Mouse (Mus musculus): ENCODE data around the gene Gm45716. TPM values are rescaled to one million over a fixed set of nuclear protein-coding genes. Genes with fewer than 3 reads are reported as not detected.

Gene Gm45716
- total RNA-seq, 2 experiments from 2014 or later = 4.0 to 4.8 TPM

- DNase-seq (ENCODE audit: low spot score in 2 of 2) = no peak
These were observed 58.1 kb downstream of the Gm45716 start for GRCm38 (mm10) chr11:90245630-90246029.

GRCm38 (mm10) chr11:90246676-90247075 lies 59.2 kb downstream of the Gm45716 start:
- intact Hi-C loops (cut with DNase I) = loop anchor here (5.0 kb wide), 1 partner anchor 391 kb away; the partner anchor contains the start of genes Cox11 and Stxbp4
- DNase-seq (ENCODE audit: low spot score in 2 of 2) = no peak

More at GRCm38 (mm10) chr11:90245630-90246029, 58.1 kb downstream of the Gm45716 start:
- intact Hi-C loops (cut with DNase I) = loop anchor here (5.0 kb wide), 1 partner anchor 392 kb away; the partner anchor contains the start of genes Cox11 and Stxbp4

- no peak for DNase-seq (ENCODE audit: low spot score in 2 of 2)
- intact Hi-C loops (cut with DNase I) = loop anchor here (2.0 to 5.0 kb wide), 2 partner anchors 35 to 390 kb away; partner anchors contain the start of genes Cox11 and Stxbp4
These were observed 60.3 kb downstream of the Gm45716 start for GRCm38 (mm10) chr11:90247793-90248192.

GRCm38 (mm10) chr11:90249025-90249650 lies 61.7 kb downstream of the Gm45716 start, which contains the start of gene Mmd:
TSS of gene Mmd (plus strand) at chr11:90249456.
- intact Hi-C loops (cut with DNase I) = loop anchor here (2.0 to 5.0 kb wide), 2 partner anchors 34 to 388 kb away; partner anchors contain the start of genes Cox11 and Stxbp4
- DNase-seq (ENCODE audit: low spot score in 2 of 2) = peak; percentile 98 to 99

GRCm38 (mm10) chr11:90249701-90250141 lies 62.2 kb downstream of the Gm45716 start:
- no peak for DNase-seq (ENCODE audit: low spot score in 2 of 2)
- intact Hi-C loops (cut with DNase I) = loop anchor here (2.0 to 5.0 kb wide), 4 partner anchors 33 to 388 kb away; partner anchors contain the start of genes Cox11 and Stxbp4

GRCm38 (mm10) chr11:90250189-90250588 lies 62.7 kb downstream of the Gm45716 start:
- intact Hi-C loops (cut with DNase I) = loop anchor here (5.0 kb wide), 2 partner anchors 68 to 137 kb away; no protein-coding TSS in a partner anchor
- DNase-seq (ENCODE audit: low spot score in 2 of 2) = no peak

- no peak for DNase-seq (ENCODE audit: low spot score in 2 of 2)
- intact Hi-C loops (cut with DNase I) = loop anchor here (5.0 kb wide), 2 partner anchors 68 to 137 kb away; no protein-coding TSS in a partner anchor
These were observed 63.2 kb downstream of the Gm45716 start for GRCm38 (mm10) chr11:90250730-90251129.

- intact Hi-C loops (cut with DNase I) = loop anchor here (5.0 kb wide), 2 partner anchors 70 to 135 kb away; no protein-coding TSS in a partner anchor
- no peak for DNase-seq (ENCODE audit: low spot score in 2 of 2)
These were observed 64.4 kb downstream of the Gm45716 start for GRCm38 (mm10) chr11:90251923-90252322.

GRCm38 (mm10) chr11:90252366-90252765 lies 64.9 kb downstream of the Gm45716 start:
- DNase-seq (ENCODE audit: low spot score in 2 of 2) = no peak
- intact Hi-C loops (cut with DNase I) = loop anchor here (5.0 kb wide), 2 partner anchors 70 to 135 kb away; no protein-coding TSS in a partner anchor

GRCm38 (mm10) chr11:90254536-90254935 lies 67.1 kb downstream of the Gm45716 start:
- intact Hi-C loops (cut with DNase I) = loop anchor here (5.0 kb wide), 2 partner anchors 72 to 133 kb away; no protein-coding TSS in a partner anchor
- peak in 1 of 2 experiments; percentile 83 for DNase-seq (ENCODE audit: low spot score in 2 of 2)

- DNase-seq (ENCODE audit: low spot score in 2 of 2) = peak in 1 of 2 experiments; percentile 85
- intact Hi-C loops (cut with DNase I) = loop anchor here (1.0 kb wide), 1 partner anchor 28 kb away; no protein-coding TSS in a partner anchor
These were observed 68.2 kb downstream of the Gm45716 start for GRCm38 (mm10) chr11:90255687-90256086.

GRCm38 (mm10) chr11:90256833-90257525 lies 69.5 kb downstream of the Gm45716 start:
- intact Hi-C loops (cut with DNase I) = no loop called here
- DNase-seq (ENCODE audit: low spot score in 2 of 2) = no peak

- DNase-seq (ENCODE audit: low spot score in 2 of 2) = no peak
- intact Hi-C loops (cut with DNase I) = no loop called here
These were observed 70.9 kb downstream of the Gm45716 start for GRCm38 (mm10) chr11:90258321-90258927.

GRCm38 (mm10) chr11:90259071-90259470 lies 71.6 kb downstream of the Gm45716 start:
- no peak for DNase-seq (ENCODE audit: low spot score in 2 of 2)
- intact Hi-C loops (cut with DNase I) = no loop called here

- no peak for DNase-seq (ENCODE audit: low spot score in 2 of 2)
- intact Hi-C loops (cut with DNase I) = no loop called here
These were observed 72.3 kb downstream of the Gm45716 start for GRCm38 (mm10) chr11:90259826-90260225.

- intact Hi-C loops (cut with DNase I) = no loop called here
- DNase-seq (ENCODE audit: low spot score in 2 of 2) = no peak
These were observed 76.7 kb downstream of the Gm45716 start for GRCm38 (mm10) chr11:90264180-90264579.

GRCm38 (mm10) chr11:90265581-90265980 lies 78.1 kb downstream of the Gm45716 start:
- intact Hi-C loops (cut with DNase I) = no loop called here
- no peak for DNase-seq (ENCODE audit: low spot score in 2 of 2)

- intact Hi-C loops (cut with DNase I) = no loop called here
- DNase-seq (ENCODE audit: low spot score in 2 of 2) = no peak
These were observed 81.5 kb downstream of the Gm45716 start for GRCm38 (mm10) chr11:90268934-90269333.

GRCm38 (mm10) chr11:90269398-90270123 lies 82.1 kb downstream of the Gm45716 start:
- intact Hi-C loops (cut with DNase I) = no loop called here
- DNase-seq (ENCODE audit: low spot score in 2 of 2) = no peak

All from left cerebral cortex, postnatal 25 days (tissue).